Mouse (Mus musculus) heart, adult 8-10 months (tissue): ENCODE data around the gene Plin3. TPM values are rescaled to one million over a fixed set of nuclear protein-coding genes. Genes with fewer than 3 reads are reported as not detected.
"Not testable (repeated sequence)": the region's sequence is repeated elsewhere in the genome, so short reads cannot be mapped to it uniquely, and the experiment has no call there.

Source experiments
- DNase-seq: peaks from one replicate; pipeline ENCODE4 v3.0.0; 2022; ENCODE audit warnings: low spot score
- total RNA-seq, 4 experiments: library from RNA; stranded (reverse); gene quantifications; 2 replicates each; pipeline ENCODE4 v1.2.4; 2022

Plin3 gene
- total RNA-seq, 4 experiments from 2014 or later, result 172 to 233 (median 219) TPM

- peak; percentile 48 for DNase-seq
Observed at GRCm38 (mm10) chr17:56275842-56276480, 16.7 kb downstream of the Plin3 start.

DNA sequence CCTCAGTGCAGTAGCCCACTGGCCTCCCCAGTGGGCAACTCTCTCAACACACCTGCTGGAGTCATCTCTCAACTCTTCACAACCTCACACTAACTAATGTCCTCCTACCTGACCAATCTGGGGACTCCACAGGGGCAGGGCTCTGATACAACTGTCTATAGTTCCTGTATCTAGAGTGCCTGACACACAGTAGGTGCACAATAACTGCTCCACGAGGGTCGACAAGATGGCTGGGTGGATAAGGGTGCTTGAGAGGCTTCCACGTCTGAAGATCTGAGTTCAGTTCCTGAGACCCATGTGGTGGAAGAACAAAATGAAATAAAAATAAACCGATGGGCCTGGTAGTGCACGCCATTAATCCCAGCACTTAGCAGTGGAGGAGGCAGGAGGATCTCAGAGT, 18.7 kb downstream of the Plin3 start:
- DNase-seq, result no peak

DNA sequence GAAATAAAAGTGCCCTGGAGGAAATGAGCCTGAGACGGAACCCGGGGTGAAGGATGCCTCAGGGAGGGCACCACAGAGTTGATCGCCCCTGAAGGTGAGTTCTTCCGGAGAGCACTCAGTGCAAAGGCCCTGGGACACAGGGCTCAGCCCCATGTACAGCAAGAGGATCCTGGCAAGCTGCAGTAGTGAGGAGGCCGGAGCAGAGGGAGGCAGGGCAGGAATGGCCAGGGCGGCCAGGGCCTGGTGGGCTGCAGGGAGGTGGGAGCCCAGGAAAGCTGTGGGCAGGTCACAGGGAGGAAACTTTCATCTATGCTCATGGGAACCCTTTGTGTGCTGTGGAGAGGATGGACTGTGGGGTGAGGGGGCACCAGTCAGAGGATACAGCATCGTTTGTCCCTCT, 19.2 kb downstream of the Plin3 start:
- DNase-seq, result no peak

DNA sequence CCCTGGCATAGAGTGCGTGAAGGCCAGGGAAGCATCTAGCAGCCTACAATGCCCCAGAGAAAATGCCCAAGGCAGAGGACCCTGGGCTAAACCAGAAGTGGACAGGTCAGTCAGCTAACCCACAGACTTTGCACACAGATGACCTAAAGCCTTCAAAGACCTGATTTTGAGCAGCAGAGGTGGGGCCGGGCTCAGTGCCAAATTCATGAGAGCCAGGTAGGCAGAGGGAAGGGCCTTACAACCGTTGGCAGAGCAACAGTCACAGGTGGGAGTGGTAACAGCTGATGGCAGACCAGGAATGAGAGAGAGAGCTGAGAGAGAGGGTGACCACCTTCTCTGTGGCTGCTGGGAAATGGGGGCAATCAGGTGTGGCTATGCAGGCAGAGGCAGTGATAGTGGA, 20.0 kb downstream of the Plin3 start:
- no peak for DNase-seq

DNA sequence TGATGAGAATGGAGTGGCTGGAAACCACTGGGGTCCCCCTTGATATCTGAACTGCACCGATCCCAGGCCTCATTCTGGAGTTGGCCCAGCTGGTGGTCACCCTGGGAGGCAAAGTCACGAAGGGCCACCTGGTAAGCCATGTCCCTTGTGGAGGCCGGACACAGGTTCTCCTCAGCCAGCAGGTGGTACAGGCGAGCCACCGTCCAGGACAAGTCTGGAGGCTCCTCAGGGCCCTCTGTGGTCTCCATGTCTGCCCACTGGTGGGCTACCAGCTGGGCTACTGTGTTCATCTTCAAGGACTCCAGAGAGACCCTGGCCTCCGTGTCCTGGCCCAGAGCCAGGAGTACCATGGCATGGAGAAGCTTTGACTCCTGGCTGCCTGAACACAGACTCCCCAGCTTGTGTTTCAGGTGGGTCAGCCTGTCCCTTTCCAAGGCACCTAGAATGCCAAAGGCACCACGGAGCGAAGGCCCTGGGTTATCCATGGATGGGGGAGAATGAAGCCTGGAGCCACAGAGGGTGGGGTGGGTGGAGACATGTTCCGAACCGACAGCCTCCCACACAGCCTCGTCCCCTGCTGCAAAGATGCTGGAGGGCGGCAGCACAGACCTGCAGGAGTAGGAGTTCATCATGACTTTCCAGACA, 20.9 kb downstream of the Plin3 start:
- DNase-seq, result no peak

DNA sequence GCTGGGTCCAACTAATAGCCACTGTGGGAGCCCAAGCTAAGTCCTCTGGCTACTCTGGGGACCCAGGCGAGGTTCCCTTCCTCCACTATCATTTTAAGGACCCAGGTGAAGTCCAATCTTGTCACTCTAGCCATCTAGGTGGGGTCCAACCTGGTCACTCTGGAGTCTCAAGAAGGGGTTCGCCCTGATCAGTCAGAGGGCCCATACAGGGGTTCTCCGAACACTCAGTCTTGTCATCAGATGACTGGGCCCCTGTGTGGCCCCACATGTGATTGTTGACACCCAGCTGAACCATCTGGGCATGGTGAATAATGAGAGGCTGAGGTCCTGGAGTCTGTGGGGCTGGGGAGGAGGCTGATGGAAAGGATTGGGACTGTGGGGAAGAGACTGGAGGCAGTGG, 22.9 kb downstream of the Plin3 start:
- DNase-seq, result no peak

DNA sequence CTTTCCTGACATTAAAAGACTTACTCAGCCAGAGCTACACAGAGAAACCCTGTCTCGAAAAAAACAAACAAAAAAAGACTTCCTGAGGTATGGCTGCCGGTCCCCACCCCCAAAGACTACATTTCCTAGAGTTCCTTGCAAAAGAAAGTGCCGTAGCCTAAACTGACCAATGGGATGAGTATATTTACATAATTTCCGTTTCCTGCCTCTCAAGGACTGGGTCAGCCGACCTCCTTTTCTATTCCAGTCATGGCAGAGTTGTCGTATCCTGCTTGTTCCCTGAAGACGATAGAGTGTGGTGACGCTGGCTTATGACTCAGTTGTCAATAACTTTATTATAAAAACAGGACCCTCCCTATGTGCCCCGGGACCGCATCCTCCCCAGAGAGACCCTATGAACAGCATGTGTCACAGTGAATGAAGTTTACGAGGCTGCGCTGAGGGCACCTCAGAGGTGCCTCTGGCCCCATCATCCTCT, 23.5 kb downstream of the Plin3 start:
- peak; percentile 86 for DNase-seq

DNA sequence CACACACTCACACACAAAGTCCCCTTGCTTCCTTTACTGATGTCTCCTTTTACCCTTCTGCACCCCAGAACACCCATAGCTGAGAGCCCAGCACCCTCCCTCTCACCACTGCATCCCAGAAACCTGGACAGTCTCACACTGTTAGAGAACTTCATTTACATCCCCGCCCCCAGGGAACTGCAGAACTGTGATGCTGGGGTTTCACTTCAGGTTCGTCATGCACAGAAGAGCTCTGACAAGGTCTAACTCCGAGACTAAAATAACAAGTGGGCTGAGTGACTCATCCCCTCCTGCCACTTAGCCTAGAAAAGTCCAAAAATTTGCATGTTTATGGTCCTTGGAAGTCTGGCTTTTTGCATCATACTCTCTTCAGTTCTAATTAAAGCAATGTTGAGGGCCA, 26.4 kb downstream of the Plin3 start:
- DNase-seq, result no peak

GRCm38 (mm10) chr17:56265869-56266268, 26.8 kb downstream of the Plin3 start:
- DNase-seq, result no peak

DNA sequence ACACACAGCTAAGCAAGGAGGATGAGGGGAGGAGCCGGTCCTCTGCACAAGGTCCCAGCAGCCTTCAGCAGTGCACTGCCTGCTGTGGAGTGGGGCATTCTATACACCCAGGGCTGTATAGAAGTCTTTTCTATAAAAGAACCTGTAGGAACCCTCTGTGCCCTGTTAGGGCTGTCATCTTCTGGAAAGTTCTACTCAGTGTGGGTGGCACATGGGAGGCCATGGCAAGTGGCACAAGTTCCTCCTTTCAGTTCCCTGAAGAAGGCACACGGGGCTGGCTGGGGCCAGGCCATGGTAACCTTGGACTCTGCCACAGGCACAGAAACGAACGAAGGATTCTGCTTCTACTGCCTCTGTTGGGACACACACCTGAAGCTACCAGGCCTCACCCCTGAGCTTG, 27.7 kb downstream of the Plin3 start:
- DNase-seq, result no peak

DNA sequence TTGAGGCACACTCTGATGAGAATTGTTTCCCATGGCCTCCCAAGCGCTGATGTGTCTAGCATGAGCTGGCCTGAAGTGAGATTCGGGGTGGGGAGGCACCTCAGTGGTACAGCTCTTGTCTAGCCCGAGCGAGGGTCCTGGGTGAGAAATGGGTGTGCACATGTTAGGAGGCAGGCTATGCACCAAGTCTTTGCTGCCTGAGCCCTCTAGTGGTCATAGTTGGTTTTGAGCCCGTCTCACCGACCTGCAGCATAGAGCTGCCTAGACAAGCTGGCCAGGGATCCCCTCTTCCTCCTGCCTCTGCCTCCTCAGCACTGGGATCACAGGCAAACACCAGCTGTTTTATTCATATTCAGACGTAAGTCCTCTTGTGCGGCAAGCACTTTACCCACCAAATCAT, 28.7 kb downstream of the Plin3 start:
- DNase-seq, result peak; percentile 82

DNA sequence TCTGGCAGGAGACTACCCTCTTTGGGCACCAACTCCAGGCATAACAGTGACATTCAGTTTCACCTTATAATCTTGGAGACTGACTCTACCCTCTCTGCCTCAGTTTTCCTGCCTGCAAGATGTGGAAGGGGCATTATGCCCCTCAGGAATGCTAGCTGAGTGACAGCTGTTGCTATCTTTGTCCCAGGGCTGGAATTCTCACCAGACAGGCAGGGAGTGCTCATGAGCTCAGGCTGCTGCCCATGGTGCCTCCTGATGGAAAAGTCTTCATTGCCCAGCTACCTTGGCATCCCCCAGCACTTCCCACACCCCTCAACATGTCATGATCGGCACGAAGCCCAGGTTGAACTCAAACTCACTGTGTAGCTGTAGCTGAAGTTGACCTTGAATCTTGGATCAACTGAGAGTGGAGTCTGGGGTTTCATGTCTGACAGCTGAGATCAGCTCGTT, 30.0 kb downstream of the Plin3 start:
- no peak for DNase-seq

- DNase-seq, result peak; percentile 71
Observed at GRCm38 (mm10) chr17:56261166-56261565, 31.5 kb downstream of the Plin3 start.

- no peak for DNase-seq
Observed at GRCm38 (mm10) chr17:56259301-56260037, 33.2 kb downstream of the Plin3 start.

DNA sequence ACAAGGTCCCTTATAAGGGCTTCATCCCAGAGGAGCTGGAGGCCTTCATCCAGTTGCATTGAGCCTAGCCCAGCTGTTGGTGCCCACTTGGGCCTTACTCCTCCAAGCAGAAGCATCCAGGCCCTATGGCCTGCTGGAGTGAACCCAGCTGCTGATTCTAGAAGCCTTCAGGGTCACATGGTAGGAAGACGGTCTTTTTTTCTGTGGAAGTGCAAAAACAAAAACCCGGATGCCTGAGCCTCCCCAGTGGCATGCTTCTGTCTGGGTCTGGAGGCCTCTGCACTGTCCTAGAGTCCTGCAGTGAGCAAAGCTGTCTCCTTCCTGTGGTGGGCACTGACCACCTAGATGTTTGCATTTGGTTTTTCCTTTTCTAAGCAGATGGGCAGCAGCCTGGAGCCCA, 33.9 kb downstream of the Plin3 start:
- DNase-seq, result not testable (repeated sequence)

- DNase-seq, result not testable (repeated sequence)
Observed at GRCm38 (mm10) chr17:56258269-56258668, 34.4 kb downstream of the Plin3 start.

- no peak for DNase-seq
Observed at GRCm38 (mm10) chr17:56257181-56257894, 35.3 kb downstream of the Plin3 start.

DNA sequence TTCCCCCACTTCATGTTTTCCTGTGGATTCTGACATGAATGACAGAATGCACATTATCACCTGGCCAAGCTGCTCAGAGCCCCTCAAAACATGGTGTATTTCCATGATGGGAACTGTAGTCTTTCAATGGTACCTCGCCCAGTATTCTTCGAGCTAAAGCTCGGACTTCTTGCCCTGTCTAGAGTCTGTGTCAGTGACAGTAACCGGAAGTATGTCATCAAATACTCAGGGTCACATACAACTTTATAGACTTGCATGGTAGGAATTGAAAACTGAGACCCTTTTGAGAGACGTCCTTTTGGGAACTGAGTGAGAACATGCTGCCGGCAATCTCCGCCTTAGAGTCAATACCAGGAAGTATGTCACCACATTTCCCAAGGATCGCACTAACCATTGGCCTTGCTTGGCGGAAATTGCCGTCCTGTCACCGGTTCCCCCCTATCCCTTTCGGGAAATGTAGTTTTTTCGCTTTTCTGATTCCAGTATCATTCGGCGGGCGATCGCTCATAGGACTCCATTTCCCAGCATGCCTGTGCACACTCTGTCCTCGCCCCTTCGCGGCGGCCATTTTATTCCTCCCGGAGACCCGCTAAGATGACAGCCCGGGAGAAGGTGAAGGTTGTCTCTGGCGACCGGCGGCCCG, 36.3 kb downstream of the Plin3 start, which contains the start of gene Fem1a:
Fem1a (plus strand) TSS at position 572 of the 643 bp plus-strand sequence.
- peak; percentile 99 for DNase-seq

DNA sequence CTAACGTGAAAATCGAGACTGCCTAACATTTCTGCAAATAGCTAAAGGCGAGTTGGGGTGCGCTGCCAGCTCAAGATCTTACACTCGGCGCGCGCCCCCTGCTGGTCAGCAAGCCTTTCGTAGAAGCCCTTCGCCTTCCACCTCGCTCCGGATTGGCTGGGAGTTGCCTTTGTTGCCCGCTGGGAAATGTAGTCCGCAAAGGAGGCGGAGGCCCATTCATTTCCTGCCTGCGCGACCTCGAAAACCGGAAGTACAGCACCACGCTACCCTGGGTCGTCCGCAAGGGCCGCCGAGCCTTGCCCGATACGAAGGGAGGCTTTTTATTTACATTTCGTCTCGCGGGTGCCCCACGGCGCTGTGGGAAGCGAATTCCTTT, 36.8 kb downstream of the Plin3 start:
- peak; percentile 98 for DNase-seq

GRCm38 (mm10) chr17:56255429-56255828, 37.2 kb downstream of the Plin3 start:
- DNase-seq, result no peak

DNA sequence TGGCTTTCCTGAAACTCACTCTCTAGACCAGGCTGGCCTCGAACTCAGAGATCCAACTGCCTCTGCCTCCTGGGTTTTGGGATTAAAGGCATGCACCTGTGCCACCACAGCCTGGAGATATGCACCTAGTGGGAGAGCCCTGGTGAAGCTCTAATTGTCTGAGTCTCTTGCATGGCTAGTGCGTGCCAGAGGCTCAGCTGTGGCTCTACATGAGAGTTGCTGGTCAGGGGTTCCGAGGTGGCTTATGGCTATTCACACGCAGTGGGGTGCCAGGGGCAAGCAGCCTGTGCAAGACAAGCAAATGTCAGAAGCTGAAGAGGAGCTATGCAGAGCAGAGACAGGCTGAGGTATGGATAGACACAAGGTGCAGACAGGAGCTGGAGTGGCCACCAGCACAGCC, 38.0 kb downstream of the Plin3 start:
- no peak for DNase-seq
